Mouse (Mus musculus) neural tube, embryonic 13.5 days (tissue): ENCODE data around the gene Foxo4. TPM values are rescaled to one million over a fixed set of nuclear protein-coding genes. Genes with fewer than 3 reads are reported as not detected.
A peak's percentile ranks its signal among the peaks of the same experiment; 100 is the strongest.

ENCODE experiments used
- ATAC-seq: fragments of 200-750 bp; cut with Nextera tagmentation; 2 replicates; pipeline ENCODE4 v1.8.0; 2017; ENCODE audit warnings: low read depth, mild to moderate bottlenecking, moderate TSS enrichment, moderate library complexity
- H3K27ac ChIP-seq: fragments of 300-500 bp; sonication (generic); replicated peaks from 2 replicates; pipeline ENCODE4 v1.5.1; 2015; ENCODE audit warnings: moderate library complexity, mild to moderate bottlenecking, inconsistent platforms
- H3K27me3 ChIP-seq: fragments of 300-500 bp; sonication (generic); 2 replicates; pipeline ENCODE4 v1.6.1; 2015; ENCODE audit warnings: mild to moderate bottlenecking, inconsistent platforms
- H3K36me3 ChIP-seq: fragments of 300-500 bp; sonication (generic); 2 replicates; pipeline ENCODE4 v1.6.1; 2015; ENCODE audit warnings: mild to moderate bottlenecking, inconsistent platforms
- H3K4me1 ChIP-seq: fragments of 300-500 bp; sonication (generic); replicated peaks from 2 replicates; pipeline ENCODE4 v1.6.1; 2015; ENCODE audit warnings: inconsistent platforms
- H3K4me2 ChIP-seq: fragments of 300-500 bp; sonication (generic); 2 replicates; pipeline ENCODE4 v1.6.1; 2015; ENCODE audit warnings: inconsistent platforms, mild to moderate bottlenecking, moderate library complexity
- H3K4me3 ChIP-seq: fragments of 300-500 bp; sonication (generic); 2 replicates; pipeline ENCODE4 v1.5.1; 2015; ENCODE audit warnings: mild to moderate bottlenecking, inconsistent platforms
- H3K9ac ChIP-seq: fragments of 300-500 bp; sonication (generic); 2 replicates; pipeline ENCODE4 v1.6.1; 2015; ENCODE audit warnings: moderate library complexity, mild to moderate bottlenecking, inconsistent platforms
- H3K9me3 ChIP-seq: fragments of 300-500 bp; sonication (generic); 2 replicates; pipeline ENCODE4 v1.6.1; 2016; ENCODE audit warnings: inconsistent platforms
- WGBS: fragments of 180-500 bp; shearing (Covaris S2); methylation state at CpG from one replicate; pipeline ENCODE4 v1.1.7; 2015; 5-methylcytosine and 5-hydroxymethylcytosine counted together
- polyA plus RNA-seq: library from polyadenylated mRNA; unstranded; fragments of >200 nt; fragmentation: Nextera tagmentation; extraction: Ambion mirVana; gene quantifications from 2 replicates; pipeline ENCODE4 v1.2.1, GENCODE M21; 2015

The Foxo4 gene
- polyA plus RNA-seq, 1 experiment from 2014 or later: 1.1 TPM

GRCm38 (mm10) chrX:101268755-101269124, 14.4 kb downstream of the Foxo4 start, which contains the start of gene Gm20489:
TSS of gene Gm20489 (minus strand) at chrX:101269023.
- Histone ChIP-seq H3K27ac (no peak within 1 kb of the TSS), H3K36me3 (no peaks in the 10 kb centered on the region), H3K9ac (no peak within 1 kb of the TSS), H3K4me2 (no peak within 1 kb of the TSS), H3K27me3 (no peaks in the 10 kb centered on the region; the same call in 1 of the 2 replicates), H3K4me1 (no peaks in the 10 kb centered on the region), H3K9me3 (no peaks in the 10 kb centered on the region), H3K4me3 (no peak within 1 kb of the TSS)
- WGBS: 50% methylated on average over 3 of the region's 3 CpGs
- ATAC-seq: no peak

GRCm38 (mm10) chrX:101273410-101273809, 19.1 kb downstream of the Foxo4 start:
- peak overlapping the region; percentile 56 for H3K4me3 ChIP-seq
- peak overlapping the region; percentile 75 for H3K9ac ChIP-seq
- WGBS: 22% methylated on average over 6 of the region's 6 CpGs
- peaks cover 16% of the 10 kb centered on the region for H3K4me1 ChIP-seq
- H3K27me3 ChIP-seq: no peaks in the 10 kb centered on the region; the same call in 1 of the 2 replicates
- H3K36me3 ChIP-seq: peaks cover 15% of the 10 kb centered on the region; the same call in 1 of the 2 replicates
- ATAC-seq: 0 out of 2 replicates have a peak, but pooled peaks have one; percentile 3
- H3K27ac ChIP-seq: no peak overlapping the region
- peak overlapping the region; percentile 55 for H3K4me2 ChIP-seq
- no peaks in the 10 kb centered on the region for H3K9me3 ChIP-seq

DNA sequence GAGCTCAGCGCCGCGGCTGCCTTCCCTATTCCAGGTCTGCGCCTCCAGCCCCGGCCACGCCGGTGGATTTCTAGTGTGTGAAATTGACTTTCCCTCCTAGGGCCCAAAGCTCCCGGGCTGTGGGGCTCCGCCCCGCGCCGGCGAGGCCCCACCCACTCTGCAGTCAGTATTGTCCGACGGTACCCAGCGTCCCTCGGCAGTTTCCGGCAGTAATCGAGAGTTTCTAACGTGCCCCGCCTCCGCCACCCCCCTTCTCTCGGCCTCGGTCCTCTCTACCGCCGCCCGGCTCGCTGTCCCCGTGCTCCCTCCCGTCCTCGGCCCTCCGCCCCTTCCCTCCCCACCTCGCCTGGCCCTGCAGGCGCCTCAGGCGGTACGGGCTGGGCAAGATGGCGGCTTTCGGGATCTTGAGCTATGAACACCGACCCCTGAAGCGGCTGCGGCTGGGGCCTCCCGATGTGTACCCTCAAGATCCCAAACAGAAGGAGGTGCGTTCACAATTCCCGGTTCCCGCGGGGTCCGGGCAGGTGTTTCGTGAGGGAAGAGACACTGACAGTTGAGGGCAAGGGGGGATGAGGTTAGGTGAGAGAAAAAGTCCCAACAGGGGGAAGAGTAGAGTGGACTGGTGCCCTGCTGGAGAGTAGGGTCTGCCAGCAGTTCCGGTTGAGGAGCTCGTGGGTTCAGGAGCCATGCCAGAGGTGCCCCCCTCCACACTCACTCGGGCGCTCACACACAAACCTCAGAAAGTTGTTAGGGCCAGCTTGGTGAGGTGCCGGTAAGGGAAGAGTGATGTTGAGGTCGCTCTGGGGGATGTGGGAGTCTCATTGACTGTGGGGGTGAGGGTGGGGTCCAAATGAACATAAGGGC, 19.8 kb downstream of the Foxo4 start, which contains the start of gene Med12:
Med12 (plus strand) TSS at position 156 of the 864 bp plus-strand sequence.
- peak; percentile 98 for ATAC-seq
- Histone ChIP-seq H3K4me3 (peak within 1 kb of the TSS; percentile 56), H3K9ac (peak within 1 kb of the TSS; percentile 75), H3K4me1 (peaks cover 16% of the 10 kb centered on the region), H3K27ac (peak within 1 kb of the TSS; percentile 77), H3K27me3 (no peaks in the 10 kb centered on the region), H3K4me2 (peak within 1 kb of the TSS; percentile 55), H3K9me3 (no peaks in the 10 kb centered on the region), H3K36me3 (peaks cover 21% of the 10 kb centered on the region)
- 27% methylated on average over 52 of the region's 54 CpGs for WGBS

DNA sequence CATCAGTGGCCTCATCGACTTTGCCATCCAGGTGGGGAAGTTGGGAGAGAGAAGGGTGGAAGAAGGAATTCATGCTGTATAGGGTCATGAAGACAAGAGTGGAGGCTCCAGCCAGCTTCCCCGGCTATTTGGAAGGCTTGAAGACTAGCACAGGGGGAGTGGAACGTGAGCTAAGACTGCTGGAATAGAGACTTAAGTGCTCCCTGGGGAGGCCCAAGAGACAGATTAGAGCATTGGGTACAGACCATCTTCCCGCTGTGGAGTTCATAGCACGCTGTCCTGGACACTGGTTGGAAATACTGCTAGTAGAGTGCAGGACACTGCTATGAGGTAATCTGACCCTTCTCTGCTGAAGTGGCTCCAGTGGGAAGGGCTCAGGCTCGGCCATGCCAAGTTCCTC, 28.5 kb downstream of the Foxo4 start:
- H3K4me3 ChIP-seq: no peak overlapping the region
- no peaks in the 10 kb centered on the region for H3K4me1 ChIP-seq
- no peaks in the 10 kb centered on the region for H3K9me3 ChIP-seq
- no peak overlapping the region for H3K4me2 ChIP-seq
- 79% methylated on average over 6 of the region's 6 CpGs for WGBS
- peaks cover 87% of the 10 kb centered on the region for H3K36me3 ChIP-seq
- no peak overlapping the region for H3K9ac ChIP-seq
- no peaks in the 10 kb centered on the region for H3K27me3 ChIP-seq
- H3K27ac ChIP-seq: no peak overlapping the region
- no peak for ATAC-seq

- 31% methylated on average over 6 of the region's 6 CpGs for WGBS
- Histone ChIP-seq H3K9ac (no peak overlapping the region), H3K4me2 (no peak overlapping the region), H3K27me3 (no peaks in the 10 kb centered on the region), H3K36me3 (peaks cover 88% of the 10 kb centered on the region), H3K27ac (no peak overlapping the region), H3K4me1 (no peaks in the 10 kb centered on the region), H3K4me3 (no peak overlapping the region), H3K9me3 (no peaks in the 10 kb centered on the region)
- ATAC-seq: no peak
Observed at GRCm38 (mm10) chrX:101285534-101285933, 31.2 kb downstream of the Foxo4 start.

- H3K27me3 ChIP-seq: no peaks in the 10 kb centered on the region
- no peak overlapping the region for H3K9ac ChIP-seq
- H3K4me1 ChIP-seq: no peaks in the 10 kb centered on the region
- no peak overlapping the region for H3K4me3 ChIP-seq
- ATAC-seq: no peak
- no peaks in the 10 kb centered on the region for H3K9me3 ChIP-seq
- 92% methylated on average over 14 of the region's 14 CpGs for WGBS
- no peak overlapping the region for H3K4me2 ChIP-seq
- H3K27ac ChIP-seq: no peak overlapping the region
- H3K36me3 ChIP-seq: peaks cover 88% of the 10 kb centered on the region
Observed at GRCm38 (mm10) chrX:101285953-101286670, 31.8 kb downstream of the Foxo4 start.

GRCm38 (mm10) chrX:101287543-101287942, 33.2 kb downstream of the Foxo4 start:
- Histone ChIP-seq H3K4me1 (no peaks in the 10 kb centered on the region), H3K4me3 (no peak overlapping the region), H3K36me3 (peaks cover 88% of the 10 kb centered on the region), H3K9ac (no peak overlapping the region), H3K27me3 (no peaks in the 10 kb centered on the region), H3K4me2 (no peak overlapping the region), H3K27ac (no peak overlapping the region), H3K9me3 (no peaks in the 10 kb centered on the region)
- 94% methylated on average over 3 of the region's 3 CpGs for WGBS
- no peak for ATAC-seq

- WGBS: 92% methylated on average over 6 of the region's 6 CpGs
Observed at GRCm38 (mm10) chrX:101288432-101288831, 34.1 kb downstream of the Foxo4 start.

GRCm38 (mm10) chrX:101289037-101289436, 34.7 kb downstream of the Foxo4 start:
- H3K9ac ChIP-seq: no peak overlapping the region
- H3K9me3 ChIP-seq: no peaks in the 10 kb centered on the region
- no peaks in the 10 kb centered on the region for H3K27me3 ChIP-seq
- H3K4me3 ChIP-seq: no peak overlapping the region
- no peak for ATAC-seq
- WGBS: 90% methylated on average over 7 of the region's 7 CpGs
- peaks cover 88% of the 10 kb centered on the region for H3K36me3 ChIP-seq
- H3K27ac ChIP-seq: no peak overlapping the region
- no peak overlapping the region for H3K4me2 ChIP-seq
- no peaks in the 10 kb centered on the region for H3K4me1 ChIP-seq

More at GRCm38 (mm10) chrX:101288432-101288831, 34.1 kb downstream of the Foxo4 start:
- Histone ChIP-seq H3K27me3 (no peaks in the 10 kb centered on the region), H3K36me3 (peaks cover 88% of the 10 kb centered on the region), H3K4me3 (no peak overlapping the region), H3K4me1 (no peaks in the 10 kb centered on the region), H3K9ac (no peak overlapping the region), H3K4me2 (no peak overlapping the region), H3K9me3 (no peaks in the 10 kb centered on the region), H3K27ac (no peak overlapping the region)
- no peak for ATAC-seq

- Histone ChIP-seq H3K36me3 (peaks cover 85% of the 10 kb centered on the region), H3K4me2 (no peak overlapping the region), H3K4me1 (no peaks in the 10 kb centered on the region), H3K27me3 (peaks cover 3% of the 10 kb centered on the region; the same call in 1 of the 2 replicates), H3K9me3 (no peaks in the 10 kb centered on the region), H3K4me3 (no peak overlapping the region), H3K9ac (no peak overlapping the region), H3K27ac (no peak overlapping the region)
- WGBS: 90% methylated on average over 10 of the region's 10 CpGs
- no peak for ATAC-seq
Observed at GRCm38 (mm10) chrX:101290111-101290510, 35.8 kb downstream of the Foxo4 start.

- Histone ChIP-seq H3K9ac (peak within 1 kb of the TSS; percentile 80), H3K4me2 (peak within 1 kb of the TSS; percentile 59), H3K9me3 (no peaks in the 10 kb centered on the region), H3K36me3 (peaks cover 29% of the 10 kb centered on the region), H3K4me1 (peaks cover 36% of the 10 kb centered on the region), H3K27me3 (peaks cover 12% of the 10 kb centered on the region), H3K4me3 (peak within 1 kb of the TSS; percentile 58), H3K27ac (peak within 1 kb of the TSS; percentile 89)
- ATAC-seq: peak; percentile 34
- WGBS: 19% methylated on average over 16 of the region's 24 CpGs
Observed at GRCm38 (mm10) chrX:101299055-101299454, 44.7 kb downstream of the Foxo4 start, which contains the start of gene Nlgn3. TSS of gene Nlgn3 (plus strand) at chrX:101299168.
